Mouse (Mus musculus): ENCODE measurements at regions not wholly inside any gene's neighbourhood (a gene's known extent, or its start where the extent isn't known, plus 50 kb on each side); places are given as distances from the start of the nearest gene placed in this dataset.

DNA sequence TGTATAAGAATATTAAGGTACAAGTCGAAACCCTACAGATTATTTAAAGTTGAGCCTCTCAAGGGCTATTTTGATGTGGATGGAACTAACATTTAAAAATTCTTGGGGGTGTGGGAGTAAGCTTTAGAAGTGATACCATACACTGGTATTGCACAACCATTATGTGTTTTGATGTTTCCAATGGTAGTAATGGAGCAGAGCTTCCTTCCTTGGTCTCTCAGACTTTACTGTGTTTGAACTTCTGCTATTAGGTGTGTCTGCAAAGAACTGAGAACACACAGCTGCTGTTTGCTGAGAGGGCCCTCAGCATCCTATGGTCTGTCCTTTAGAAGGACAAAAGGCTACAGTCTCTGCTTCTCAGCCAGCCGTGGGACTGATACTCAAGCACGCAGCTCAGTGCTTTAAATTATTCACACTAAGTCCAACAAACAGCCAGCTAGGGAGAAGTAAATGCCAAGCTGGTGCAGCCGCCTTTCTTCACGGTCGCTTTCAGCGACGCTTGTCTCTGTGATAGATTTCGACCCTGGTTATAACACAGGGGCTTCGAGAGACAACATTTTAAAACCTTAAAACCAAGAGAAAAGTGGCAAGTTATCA lies 479.5 kb downstream of the Ccdc171 start:
- TF ChIP-seq CTCF (IDR thresholded peaks at IDR 0.05; ENCODE audit: borderline replicate concordance, control insufficient read depth, extremely low read depth, insufficient read depth, low read length, poor library complexity) (no peak), POLR2A (IDR thresholded peaks at IDR 0.05; ENCODE audit: control insufficient read depth, extremely low read depth, insufficient read depth, low read length, poor library complexity) (no peak)

Data from thymus, adult 2 months (tissue).